Mouse (Mus musculus) forebrain, embryonic 11.5 days (tissue): ENCODE data around the gene Susd3. TPM values are rescaled to one million over a fixed set of nuclear protein-coding genes. Genes with fewer than 3 reads are reported as not detected.

Source experiments
- ATAC-seq: fragments of 200-750 bp; cut with Nextera tagmentation; replicated peaks from 2 replicates; pipeline ENCODE4 v1.8.0; 2017; ENCODE audit warnings: moderate TSS enrichment; ENCODE audit not compliant: low FRiP score
- DNase-seq: peaks from one replicate; pipeline ENCODE4 v3.0.0-alpha.2; 2017; ENCODE audit warnings: low spot score
- H3K27ac ChIP-seq: fragments of 300-500 bp; sonication (generic); 2 replicates; pipeline ENCODE4 v1.5.1; 2014; ENCODE audit warnings: low read depth, low read length
- H3K27me3 ChIP-seq: fragments of 300-500 bp; sonication (generic); 2 replicates; pipeline ENCODE4 v1.6.1; 2014; ENCODE audit warnings: mild to moderate bottlenecking, low read length, mixed read lengths; ENCODE audit not compliant: control insufficient read depth, insufficient read depth
- H3K36me3 ChIP-seq: fragments of 300-500 bp; sonication (generic); 2 replicates; pipeline ENCODE4 v1.6.1; 2014; ENCODE audit warnings: mild to moderate bottlenecking, low read length, moderate library complexity, mixed read lengths; ENCODE audit not compliant: control insufficient read depth, insufficient read depth
- H3K4me1 ChIP-seq: fragments of 300-500 bp; sonication (generic); replicated peaks from 2 replicates; pipeline ENCODE4 v1.6.1; 2014; ENCODE audit warnings: low read length, mixed read lengths; ENCODE audit not compliant: control insufficient read depth, insufficient read depth
- H3K4me2 ChIP-seq: fragments of 300-500 bp; sonication (generic); 2 replicates; pipeline ENCODE4 v1.6.1; 2014; ENCODE audit warnings: low read depth, mild to moderate bottlenecking, low read length, moderate library complexity, mixed read lengths; ENCODE audit not compliant: severe bottlenecking
- H3K4me3 ChIP-seq: fragments of 300-500 bp; sonication (generic); 2 replicates; pipeline ENCODE4 v1.5.1; 2014; ENCODE audit warnings: low read depth, low read length
- H3K9ac ChIP-seq: fragments of 300-500 bp; sonication (generic); 2 replicates; pipeline ENCODE4 v1.6.1; 2014; ENCODE audit warnings: low read length
- H3K9me3 ChIP-seq: fragments of 300-500 bp; sonication (generic); 2 replicates; pipeline ENCODE4 v1.6.1; 2016; ENCODE audit warnings: low read length, mixed read lengths; ENCODE audit not compliant: control insufficient read depth
- WGBS: fragments of 180-500 bp; shearing (Covaris S2); extraction: QIAGEN DNeasy Blood & Tissue Kit; methylation state at CpG from one replicate; pipeline ENCODE4 v1.1.7; 2014; 5-methylcytosine and 5-hydroxymethylcytosine counted together
- polyA plus RNA-seq: library from polyadenylated mRNA; unstranded; fragments of >200 nt; fragmentation: Nextera tagmentation; extraction: Ambion mirVana; gene quantifications from 2 replicates; pipeline ENCODE4 v1.2.1, GENCODE M21; 2014

The Susd3 gene
- polyA plus RNA-seq, 1 experiment from 2014 or later: 1.4 TPM

- no peak overlapping the region for H3K4me3 ChIP-seq
- no peaks in the 10 kb centered on the region for H3K27me3 ChIP-seq
- no peaks in the 10 kb centered on the region for H3K4me1 ChIP-seq
- WGBS: 96% methylated on average over 3 of the region's 3 CpGs
- H3K4me2 ChIP-seq: no peak overlapping the region
- DNase-seq: no peak
- no peak for ATAC-seq
- H3K9me3 ChIP-seq: no peaks in the 10 kb centered on the region
- H3K27ac ChIP-seq: no peak overlapping the region
- no peaks in the 10 kb centered on the region for H3K36me3 ChIP-seq
- H3K9ac ChIP-seq: no peak overlapping the region; the same call in 1 of the 2 replicates
These were observed 67.0 kb downstream of the Susd3 start for GRCm38 (mm10) chr13:49181411-49181984.

GRCm38 (mm10) chr13:49180691-49181090, 67.8 kb downstream of the Susd3 start:
- ATAC-seq (no peak), DNase-seq (no peak)
- Histone ChIP-seq H3K36me3 (no peaks in the 10 kb centered on the region), H3K27me3 (no peaks in the 10 kb centered on the region), H3K9ac (no peak overlapping the region), H3K4me3 (no peak overlapping the region), H3K4me1 (no peaks in the 10 kb centered on the region), H3K9me3 (no peaks in the 10 kb centered on the region), H3K4me2 (no peak overlapping the region), H3K27ac (no peak overlapping the region)
- 72% methylated on average over 1 of the region's 1 CpGs for WGBS

Other genes with a start within 250 kb of the Susd3 start
- 10.3 and 10.7 TPM in 2 replicates for gene Wnk2, start 100.7 kb downstream of the Susd3 start, polyA plus RNA-seq
- 19.6 and 23.8 TPM in 2 replicates for gene Ninj1, start 61.2 kb downstream of the Susd3 start, polyA plus RNA-seq
- 18.9 and 19.6 TPM in 2 replicates for gene Card19, start 32.7 kb downstream of the Susd3 start, polyA plus RNA-seq
- gene Fgd3, start 71.6 kb upstream of the Susd3 start, polyA plus RNA-seq: 1.7 and 2.1 TPM in 2 replicates
- gene Bicd2, start 92.9 kb upstream of the Susd3 start, polyA plus RNA-seq: 35.7 and 38.5 TPM in 2 replicates
- 16.6 and 16.9 TPM in 2 replicates for gene Ippk, start 172.5 kb upstream of the Susd3 start, polyA plus RNA-seq
- gene Tes3-ps, start 244.6 kb upstream of the Susd3 start, polyA plus RNA-seq: 1.2 and 1.5 TPM in 2 replicates